Comparison of ENCODE assay signal across 10 mouse cellular contexts in the genomic region with DNA sequence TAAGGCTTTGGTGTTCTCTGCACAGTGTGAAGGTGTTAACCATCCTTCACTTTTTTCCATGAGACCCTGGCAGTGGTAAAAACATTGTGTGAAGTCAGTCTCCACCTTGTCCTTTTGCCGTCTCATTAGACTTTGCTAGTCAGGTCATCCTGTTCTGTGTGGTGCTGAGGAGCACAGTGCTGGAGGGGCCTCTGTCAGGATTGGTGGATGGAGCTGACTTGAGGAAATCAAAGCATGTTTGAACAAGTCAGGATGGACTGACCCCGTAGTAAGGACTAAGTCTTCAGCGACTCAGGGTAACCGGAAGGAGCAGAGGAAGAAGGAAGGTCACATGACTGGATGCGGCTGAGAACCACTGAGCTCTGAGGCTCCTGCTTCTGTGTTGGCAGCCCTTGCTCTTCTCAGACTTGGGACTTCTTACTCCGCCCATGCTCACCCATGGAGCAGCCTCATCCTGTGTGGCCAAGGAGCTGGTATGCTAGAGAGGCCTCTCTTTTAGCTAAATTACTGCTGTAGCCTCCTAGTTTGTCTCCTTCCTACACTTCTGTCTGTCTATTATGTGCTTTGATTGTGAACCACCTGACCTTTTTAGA. TPM values are rescaled to one million over a fixed set of nuclear protein-coding genes. Genes with fewer than 3 reads are reported as not detected.
A peak's percentile ranks its signal among the peaks of the same experiment; 100 is the strongest.
DNase-seq lines count a peak whose midpoint lies in the region; ATAC-seq and TF ChIP-seq lines count a peak whose summit lies in the region.
"Had no signal": no experiment of that assay in that cellular context is flagged by ENCODE, and none has a peak within 500 bp of the region (broad histone marks: within the 10 kb centered on the region; RNA-seq: fewer than 3 reads in every experiment).

No protein-coding gene starts in this region.

- no peak for DNase-seq in gastrocnemius, adult 2 months
- DNase-seq in gastrocnemius, postnatal 25 days = no peak
- no peak for DNase-seq in kidney, postnatal 0 days (ENCODE audit: low spot score)
- DNase-seq in kidney, postnatal 10 days = no peak
- DNase-seq in 416B (ENCODE audit: low read depth) = peak; percentile 33
- DNase-seq in embryo, embryonic 10 days (ENCODE audit: low spot score) = no peak
- DNase-seq in gastrocnemius, postnatal 10 days = no peak
- DNase-seq: cerebellum, adult 9-11 months had no signal

- H3K9ac ChIP-seq in kidney, postnatal 0 days (ENCODE audit: low read depth, low read length) = no peak overlapping the region
- no peak overlapping the region for H3K9ac ChIP-seq in embryonic facial prominence, embryonic 12.5 days
- H3K9ac ChIP-seq: stomach, embryonic 15.5 days had no signal

- no peak overlapping the region for H3K4me3 ChIP-seq in gastrocnemius, adult 2 months
- no peak overlapping the region for H3K4me3 ChIP-seq in kidney, postnatal 0 days (replicated peaks; ENCODE audit: low read depth, low read length)
- H3K4me3 ChIP-seq in embryonic facial prominence, embryonic 12.5 days = no peak overlapping the region
- H3K4me3 ChIP-seq: stomach, embryonic 15.5 days had no signal

- no peaks in the 10 kb centered on the region for H3K36me3 ChIP-seq in kidney, postnatal 0 days (ENCODE audit: insufficient read depth, low read length)
- no peaks in the 10 kb centered on the region for H3K36me3 ChIP-seq in embryonic facial prominence, embryonic 12.5 days
- H3K36me3 ChIP-seq: stomach, embryonic 15.5 days had no signal

- no peaks in the 10 kb centered on the region for H3K27me3 ChIP-seq in kidney, postnatal 0 days (ENCODE audit: insufficient read depth, low read length)
- no peaks in the 10 kb centered on the region for H3K27me3 ChIP-seq in embryonic facial prominence, embryonic 12.5 days
- H3K27me3 ChIP-seq: stomach, embryonic 15.5 days had no signal

- H3K27ac ChIP-seq in gastrocnemius, adult 2 months = peak overlapping the region; percentile 81
- peak overlapping the region; percentile 31; the same call in 1 of the 2 replicates for H3K27ac ChIP-seq in kidney, postnatal 0 days
- peak overlapping the region; percentile 9; the same call in 1 of the 2 replicates for H3K27ac ChIP-seq in embryonic facial prominence, embryonic 12.5 days
- H3K27ac ChIP-seq: stomach, embryonic 15.5 days had no signal

- no peak for TF ChIP-seq CTCF in gastrocnemius, adult 2 months (IDR thresholded peaks at IDR 0.05)
- no peak for TF ChIP-seq CTCF in kidney, postnatal 0 days (IDR thresholded peaks at IDR 0.05; ENCODE audit: low read depth)

- H3K4me1 ChIP-seq in kidney, postnatal 0 days (replicated peaks; ENCODE audit: insufficient read depth, low read length) = no peaks in the 10 kb centered on the region
- H3K4me1 ChIP-seq in embryonic facial prominence, embryonic 12.5 days = peaks cover 18% of the 10 kb centered on the region
- H3K4me1 ChIP-seq: stomach, embryonic 15.5 days had no signal

- H3K9me3 ChIP-seq in kidney, postnatal 0 days (replicated peaks; ENCODE audit: low read length) = no peaks in the 10 kb centered on the region
- H3K9me3 ChIP-seq in embryonic facial prominence, embryonic 12.5 days = no peaks in the 10 kb centered on the region
- H3K9me3 ChIP-seq: stomach, embryonic 15.5 days had no signal

- intact Hi-C loops in gastrocnemius, adult 2 months (cut with DNase I) = no loop called here

- 71% methylated on average over 6 of the region's 6 CpGs for WGBS in kidney, postnatal 0 days
- 80% methylated on average over 6 of the region's 6 CpGs for WGBS in embryonic facial prominence, embryonic 12.5 days

- no peak for ATAC-seq in kidney, postnatal 0 days (replicated peaks; ENCODE audit: low FRiP score, low read depth)
- no peak for ATAC-seq in embryonic facial prominence, embryonic 12.5 days (ENCODE audit: insufficient number of reproducible peaks, insufficient read depth, low FRiP score, low TSS enrichment)

- no peak overlapping the region for H3K4me2 ChIP-seq in kidney, postnatal 0 days (ENCODE audit: low read length)
- H3K4me2 ChIP-seq in embryonic facial prominence, embryonic 12.5 days (replicated peaks) = no peak overlapping the region
- H3K4me2 ChIP-seq: stomach, embryonic 15.5 days had no signal

RNA-seq across cellular contexts. Expression of a gene that starts 14.0 kb away (rescaled TPM):
- 10 to 100 TPM; 13.9 to 14.8 TPM for total RNA-seq in gastrocnemius, adult 2 months (2021)
- total RNA-seq in gastrocnemius, postnatal 25 days (2021) = 10 to 100 TPM; 10.9 to 13.3 TPM
- polyA plus RNA-seq in kidney, postnatal 0 days (2015; fragmentation: Nextera tagmentation; extraction: Ambion mirVana) = 7.0 and 8.7 TPM in 2 replicates
- polyA plus RNA-seq in embryonic facial prominence, embryonic 12.5 days (2016; fragmentation: Nextera tagmentation; extraction: Ambion mirVana) = 24.5 TPM in 2 replicates
- 10 to 100 TPM; 21.6 to 29.7 TPM for total RNA-seq in gastrocnemius, postnatal 10 days (2021)

RNA-seq across cellular contexts. Expression of a gene that starts 14.1 kb away (rescaled TPM):
- total RNA-seq in gastrocnemius, adult 2 months (2021) = 1 to 10 TPM; 8.5 to 8.6 TPM
- 1 to 10 TPM; 6.9 to 8.2 TPM for total RNA-seq in gastrocnemius, postnatal 25 days (2021)
- 41.8 TPM in 2 replicates for polyA plus RNA-seq in kidney, postnatal 0 days (2015; fragmentation: Nextera tagmentation; extraction: Ambion mirVana)
- polyA plus RNA-seq in embryonic facial prominence, embryonic 12.5 days (2016; fragmentation: Nextera tagmentation; extraction: Ambion mirVana) = 37.5 and 38.2 TPM in 2 replicates
- 10 to 100 TPM; 14.1 to 14.8 TPM for total RNA-seq in gastrocnemius, postnatal 10 days (2021)

Comparison
In these comparisons a context has a peak if more than half of its experiments do, and no peak if none do; other contexts are left out.
1. H3K27ac ChIP-seq: peak in every context shown above with its lines; median percentile 81 in gastrocnemius, adult 2 months; 31 in kidney, postnatal 0 days; 9 in embryonic facial prominence, embryonic 12.5 days.